ENCODE assay signal across 8 mouse cellular contexts in genomic region chr12:3235124-3235631, GRCm38 (mm10).
DNase-seq lines count a peak whose midpoint lies in the region; ATAC-seq and TF ChIP-seq lines count a peak whose summit lies in the region.

No protein-coding gene starts in this region.

- peak overlapping the region; percentile 52 for H3K9ac ChIP-seq in CH12.LX (ENCODE audit: insufficient read depth, low read depth)
- peak overlapping the region; percentile 43 for H3K9ac ChIP-seq in heart, postnatal 0 days (replicated peaks; ENCODE audit: low read depth, low read length)
- peak overlapping the region; percentile 63 for H3K9ac ChIP-seq in liver, embryonic 16.5 days (ENCODE audit: low read depth, low read length)
- peak overlapping the region; percentile 64 for H3K9ac ChIP-seq in neural tube, embryonic 13.5 days

- no peak for TF ChIP-seq EP300 in CH12.LX (IDR thresholded peaks at IDR 0.05; ENCODE audit: low read length)
- peak; percentile 66 for TF ChIP-seq EP300 in heart, postnatal 0 days (IDR thresholded peaks at IDR 0.05; ENCODE audit: low read depth)

- no peak for TF ChIP-seq CTCF in CH12.LX (conservative IDR thresholded peaks at IDR 0.05 in 1 of 2, IDR thresholded peaks at IDR 0.05 in 1 of 2; ENCODE audit: low read depth in 2 of 2, low read length in 2 of 2)
- TF ChIP-seq CTCF in heart, postnatal 0 days (IDR thresholded peaks at IDR 0.05; ENCODE audit: low read depth): no peak
- TF ChIP-seq CTCF in testis, adult 2 months (IDR thresholded peaks at IDR 0.05; ENCODE audit: control insufficient read depth, insufficient read depth, insufficient replicate concordance, low read depth, low read length): peak; percentile 1; the same call in 1 of the 2 replicates

- 20% methylated on average over 36 of the region's 36 CpGs for WGBS in forebrain, embryonic 10.5 days
- 14% methylated on average over 33 of the region's 36 CpGs for WGBS in heart, postnatal 0 days
- WGBS in liver, embryonic 16.5 days (ENCODE audit: insufficient replicate concordance): 25% methylated on average over 29 of the region's 36 CpGs
- WGBS in neural tube, embryonic 13.5 days: 28% methylated on average over 36 of the region's 36 CpGs

- H3K4me2 ChIP-seq in CH12.LX (ENCODE audit: insufficient read depth, low read depth, poor library complexity, severe bottlenecking): peak overlapping the region; percentile 42
- H3K4me2 ChIP-seq in heart, postnatal 0 days (ENCODE audit: low read depth, low read length): peak overlapping the region; percentile 65
- peak overlapping the region; percentile 95 for H3K4me2 ChIP-seq in liver, embryonic 16.5 days (ENCODE audit: low read depth, low read length)
- H3K4me2 ChIP-seq in neural tube, embryonic 13.5 days: peak overlapping the region; percentile 58

- H3K9me3 ChIP-seq in CH12.LX (replicated peaks; ENCODE audit: low read length): peaks cover 38% of the 10 kb centered on the region
- peaks cover 34% of the 10 kb centered on the region for H3K9me3 ChIP-seq in forebrain, embryonic 10.5 days
- H3K9me3 ChIP-seq in heart, postnatal 0 days (replicated peaks; ENCODE audit: control insufficient read depth, low read length): no peaks in the 10 kb centered on the region
- H3K9me3 ChIP-seq in liver, embryonic 16.5 days (replicated peaks; ENCODE audit: control insufficient read depth, low read length): peaks cover 15% of the 10 kb centered on the region; the same call in 1 of the 2 replicates
- H3K9me3 ChIP-seq in neural tube, embryonic 13.5 days: no peaks in the 10 kb centered on the region

- ATAC-seq in heart, postnatal 0 days (ENCODE audit: insufficient read depth, low read depth): peak; percentile 89
- ATAC-seq in liver, embryonic 16.5 days (ENCODE audit: low read depth): peak; percentile 90
- ATAC-seq in neural tube, embryonic 13.5 days (ENCODE audit: low read depth): peak; percentile 89

- H3K27me3 ChIP-seq in CH12.LX (replicated peaks): no peaks in the 10 kb centered on the region
- H3K27me3 ChIP-seq in forebrain, embryonic 10.5 days (ENCODE audit: poor library complexity, severe bottlenecking): no peaks in the 10 kb centered on the region
- no peaks in the 10 kb centered on the region for H3K27me3 ChIP-seq in heart, postnatal 0 days (ENCODE audit: control insufficient read depth, insufficient read depth, low read length)
- H3K27me3 ChIP-seq in liver, embryonic 16.5 days (ENCODE audit: control insufficient read depth, insufficient read depth, low read depth, low read length): no peaks in the 10 kb centered on the region
- no peaks in the 10 kb centered on the region for H3K27me3 ChIP-seq in neural tube, embryonic 13.5 days
- no peaks in the 10 kb centered on the region for H3K27me3 ChIP-seq in testis, adult 2 months (ENCODE audit: control insufficient read depth, insufficient read depth, low read length)

- DNase-seq in CH12.LX (ENCODE audit: extremely low read depth): peak; percentile 99
- DNase-seq in c-Kit-positive CD71-negative TER-119-negative erythroid progenitor cells, embryonic 14.5 days (ENCODE audit: low read depth): peak; percentile 88
- DNase-seq in forebrain, embryonic 10.5 days (ENCODE audit: extremely low spot score, low spot score): peak; percentile 89
- DNase-seq in heart, postnatal 0 days (ENCODE audit: low spot score): peak; percentile 98
- peak; percentile 81 to 93 for DNase-seq in kidney, postnatal 4 days

- TF ChIP-seq RAD21 in CH12.LX (IDR thresholded peaks at IDR 0.05; ENCODE audit: low read depth, low read length): no peak

- in situ Hi-C loops in CH12.LX (cut with MboI; ENCODE audit: low pct_ligation_motif_present, low pct_unique_long_range_greater_than_20kb, low sequenced_read_pairs): loop anchor here (5.0 kb wide), 2 partner anchors 72 to 117 kb away; partner anchors contain the start of gene Rab10

- H3K4me1 ChIP-seq in CH12.LX (ENCODE audit: control insufficient read depth in 1 of 2, insufficient read depth in 2 of 2): peaks cover 15 to 17% of the 10 kb centered on the region in 2 experiments
- peaks cover 4% of the 10 kb centered on the region; the same call in 1 of the 2 replicates for H3K4me1 ChIP-seq in forebrain, embryonic 10.5 days
- H3K4me1 ChIP-seq in heart, postnatal 0 days (ENCODE audit: control insufficient read depth, insufficient read depth): no peaks in the 10 kb centered on the region; the same call in 1 of the 2 replicates
- H3K4me1 ChIP-seq in liver, embryonic 16.5 days (ENCODE audit: control insufficient read depth, low read depth, low read length): peaks cover 8% of the 10 kb centered on the region
- H3K4me1 ChIP-seq in neural tube, embryonic 13.5 days (replicated peaks): peaks cover 7% of the 10 kb centered on the region; the same call in 1 of the 2 replicates
- H3K4me1 ChIP-seq in testis, adult 2 months (ENCODE audit: control insufficient read depth, insufficient read depth, low read length): peaks cover 5% of the 10 kb centered on the region; the same call in 1 of the 2 replicates

- H3K27ac ChIP-seq in CH12.LX (ENCODE audit: insufficient read depth, low read depth): peak overlapping the region; percentile 96
- H3K27ac ChIP-seq in forebrain, embryonic 10.5 days: peak overlapping the region; percentile 86
- H3K27ac ChIP-seq in heart, postnatal 0 days (ENCODE audit: low read depth): peak overlapping the region; percentile 92
- H3K27ac ChIP-seq in liver, embryonic 16.5 days (ENCODE audit: low read length): peak overlapping the region; percentile 88
- peak overlapping the region; percentile 87 for H3K27ac ChIP-seq in neural tube, embryonic 13.5 days (replicated peaks)
- peak overlapping the region; percentile 61 for H3K27ac ChIP-seq in testis, adult 2 months (ENCODE audit: control insufficient read depth, insufficient read depth, low read depth, low read length)

- TF ChIP-seq POLR2A in CH12.LX (IDR thresholded peaks at IDR 0.05; ENCODE audit: low read depth, low read length): peak; percentile 80
- TF ChIP-seq POLR2A in testis, adult 2 months (IDR thresholded peaks at IDR 0.05; ENCODE audit: control insufficient read depth, low read depth, low read length): peak; percentile 78

- dilution Hi-C loops in CH12.LX (cut with MboI; ENCODE audit: extremely low pct_ligation_motif_present, extremely low pct_unique_long_range_greater_than_20kb, low sequenced_read_pairs): no loop called here

- H3K36me3 ChIP-seq in CH12.LX (replicated peaks in 1 of 2; ENCODE audit: control insufficient read depth in 1 of 2, insufficient read depth in 1 of 2, low read length in 1 of 2): peaks cover 36 to 38% of the 10 kb centered on the region in 2 experiments
- peaks cover 39% of the 10 kb centered on the region for H3K36me3 ChIP-seq in forebrain, embryonic 10.5 days (replicated peaks)
- peaks cover 34% of the 10 kb centered on the region for H3K36me3 ChIP-seq in heart, postnatal 0 days (replicated peaks; ENCODE audit: control insufficient read depth, insufficient read depth, low read length)
- H3K36me3 ChIP-seq in liver, embryonic 16.5 days (ENCODE audit: control insufficient read depth, insufficient read depth): peaks cover 34% of the 10 kb centered on the region
- peaks cover 31% of the 10 kb centered on the region for H3K36me3 ChIP-seq in neural tube, embryonic 13.5 days
- no peaks in the 10 kb centered on the region for H3K36me3 ChIP-seq in testis, adult 2 months (ENCODE audit: control insufficient read depth, insufficient read depth, low read length)

- H3K4me3 ChIP-seq in CH12.LX (replicated peaks in 1 of 3; ENCODE audit: low read depth in 2 of 3, low read length in 2 of 3, poor library complexity in 1 of 3): peak overlapping the region; percentile 57 to 77 (median 70)
- peak overlapping the region; percentile 59 for H3K4me3 ChIP-seq in forebrain, embryonic 10.5 days
- H3K4me3 ChIP-seq in heart, postnatal 0 days (ENCODE audit: low read depth, low read length): peak overlapping the region; percentile 57
- peak overlapping the region; percentile 76 for H3K4me3 ChIP-seq in liver, embryonic 16.5 days (ENCODE audit: low read depth, low read length)
- peak overlapping the region; percentile 55 for H3K4me3 ChIP-seq in neural tube, embryonic 13.5 days
- H3K4me3 ChIP-seq in testis, adult 2 months (ENCODE audit: control insufficient read depth, low read depth, low read length): peak overlapping the region; percentile 100

- no peaks in the 10 kb centered on the region for H3K79me2 ChIP-seq in CH12.LX (replicated peaks; ENCODE audit: control insufficient read depth, extremely low read depth, insufficient read depth, poor library complexity, severe bottlenecking)

TF ChIP-seq in CH12.LX, 34 proteins besides CTCF, POLR2A, EP300 and RAD21 (continues in another document):
- TF ChIP-seq ZMIZ1 (IDR thresholded peaks at IDR 0.05; ENCODE audit: low read depth, low read length) (no peak; the same call in 1 of the 2 replicates), MYC (IDR thresholded peaks at IDR 0.05; ENCODE audit: low read depth, low read length) (0 out of 2 replicates have a peak, but pooled peaks have one; percentile 71), NELFE (IDR thresholded peaks at IDR 0.05; ENCODE audit: low read depth, low read length) (peak; percentile 81), ELF1 (IDR thresholded peaks at IDR 0.05; ENCODE audit: low read depth, low read length) (peak; percentile 99), TBP (conservative IDR thresholded peaks at IDR 0.05; ENCODE audit: low read depth, low read length) (peak; percentile 97), BHLHE40 (IDR thresholded peaks at IDR 0.05; ENCODE audit: low read depth, low read length) (no peak), MAZ (IDR thresholded peaks at IDR 0.05; ENCODE audit: low read depth, low read length) (no peak), MEF2A (IDR thresholded peaks at IDR 0.05; ENCODE audit: borderline replicate concordance, low read depth, low read length) (peak; percentile 43; the same call in 1 of the 2 replicates), KAT2A (IDR thresholded peaks at IDR 0.05; ENCODE audit: insufficient replicate concordance, low read length) (peak; percentile 97), IRF4 (IDR thresholded peaks at IDR 0.05; ENCODE audit: low read depth, low read length) (0 out of 2 replicates have a peak, but pooled peaks have one; percentile 36), UBTF (IDR thresholded peaks at IDR 0.05; ENCODE audit: low read depth, low read length) (peak; percentile 99), CHD2 (IDR thresholded peaks at IDR 0.05; ENCODE audit: low read length) (peak; percentile 99), HCFC1 (IDR thresholded peaks at IDR 0.05; ENCODE audit: low read depth, low read length) (peak; percentile 94), ZNF384 (IDR thresholded peaks at IDR 0.05; ENCODE audit: low read depth, low read length) (no peak), POLR2AphosphoS2 (IDR thresholded peaks at IDR 0.05; ENCODE audit: low read depth, low read length) (peak; percentile 87; the same call in 1 of the 2 replicates), JUND (conservative IDR thresholded peaks at IDR 0.05; ENCODE audit: low read depth, low read length) (no peak; the same call in 1 of the 2 replicates), CHD1 (IDR thresholded peaks at IDR 0.05; ENCODE audit: low read depth, low read length) (no peak), GABPA (IDR thresholded peaks at IDR 0.05; ENCODE audit: insufficient replicate concordance, low read depth, low read length) (peak; percentile 55; the same call in 1 of the 2 replicates), RCOR1 (conservative IDR thresholded peaks at IDR 0.05; ENCODE audit: low read depth, low read length) (no peak)

Comparison
In these comparisons a context has a peak if more than half of its experiments do, and no peak if none do; other contexts are left out.
1. Peak in every context shown above with its lines: DNase-seq, ATAC-seq, H3K4me3 ChIP-seq and H3K27ac ChIP-seq.
2. H3K4me2 ChIP-seq: peak in every context shown above with its lines; median percentile 95 in liver, embryonic 16.5 days; 65 in heart, postnatal 0 days; 58 in neural tube, embryonic 13.5 days; 42 in CH12.LX.